Mouse (Mus musculus): ENCODE data around the gene Stx1b.

Gene Stx1b

DNA sequence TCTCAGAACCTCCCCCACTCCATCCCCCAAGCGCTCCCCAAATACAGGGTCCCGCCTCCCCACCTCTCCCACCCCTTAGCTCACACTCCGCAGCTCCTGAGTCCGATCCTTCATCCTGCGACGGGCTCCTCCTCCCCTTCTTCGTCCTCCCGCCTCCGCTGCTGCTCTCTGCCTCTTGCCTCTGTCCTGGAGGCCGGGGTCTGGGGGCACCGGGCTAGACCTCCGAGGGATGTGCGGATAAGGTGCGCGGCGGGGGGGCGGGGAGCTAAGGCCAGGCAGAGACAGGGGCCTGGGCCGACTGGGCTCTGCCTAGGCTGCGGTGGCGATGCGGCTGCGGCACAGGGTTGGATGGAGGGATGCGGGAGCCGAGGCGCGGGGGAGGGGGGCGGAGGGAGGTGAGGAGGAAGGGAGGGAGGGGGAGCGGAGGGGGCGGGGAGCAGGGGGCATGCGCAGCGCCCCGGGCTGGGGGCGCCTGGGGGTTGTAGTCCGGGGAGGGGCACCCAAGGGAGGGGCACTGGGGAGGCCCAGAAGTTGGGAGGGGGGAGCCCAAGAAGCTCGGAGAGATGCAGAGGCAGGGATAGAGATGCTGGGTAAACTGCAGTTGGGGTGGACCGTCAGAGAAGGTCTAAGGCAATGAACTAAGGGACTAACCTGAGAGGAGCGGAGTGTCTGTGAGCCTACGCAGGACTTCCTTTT, at the start of gene Stx1b, which contains the start of gene Stx4a:
Stx1b (minus strand) TSS at position 374 of the 696 bp plus-strand sequence.
Stx4a (plus strand) TSS at position 119 of the 696 bp plus-strand sequence.
- DNase-seq (ENCODE audit: low read depth) = no peak

DNA sequence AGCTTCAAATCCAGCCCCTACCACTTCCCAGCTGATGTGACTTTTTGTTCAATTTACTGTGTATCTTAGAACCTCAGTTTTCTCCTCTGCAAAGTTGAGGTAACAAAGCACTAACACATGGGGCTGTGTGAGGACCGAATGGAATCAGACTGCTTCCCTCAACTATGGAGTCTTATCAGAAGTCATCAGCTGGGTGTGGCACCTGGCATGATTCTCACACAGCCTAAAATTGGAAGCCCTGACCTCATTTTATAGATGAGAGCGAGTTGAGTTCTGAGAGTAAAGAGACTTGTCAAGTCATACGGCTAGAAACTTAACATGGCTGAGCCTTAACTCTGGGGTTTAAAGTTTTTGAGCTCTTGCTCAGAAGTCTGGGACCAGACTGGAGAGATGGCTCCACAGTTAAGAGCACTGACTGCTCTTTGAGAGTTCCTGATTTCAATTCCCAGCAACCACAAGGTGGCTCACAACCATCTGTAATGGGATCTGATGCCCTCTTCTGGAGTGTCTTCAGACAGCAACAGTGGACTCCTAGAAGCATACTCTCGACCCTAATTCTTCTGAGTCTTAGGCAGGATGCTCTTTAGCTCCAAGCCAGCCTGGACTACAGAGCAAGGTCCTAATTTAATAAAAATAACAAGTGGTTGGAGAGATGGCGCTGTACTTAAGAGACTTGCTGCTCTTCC, 45.9 kb upstream of the Stx1b start:
- DNase-seq (ENCODE audit: low read depth) = peak; percentile 31

DNA sequence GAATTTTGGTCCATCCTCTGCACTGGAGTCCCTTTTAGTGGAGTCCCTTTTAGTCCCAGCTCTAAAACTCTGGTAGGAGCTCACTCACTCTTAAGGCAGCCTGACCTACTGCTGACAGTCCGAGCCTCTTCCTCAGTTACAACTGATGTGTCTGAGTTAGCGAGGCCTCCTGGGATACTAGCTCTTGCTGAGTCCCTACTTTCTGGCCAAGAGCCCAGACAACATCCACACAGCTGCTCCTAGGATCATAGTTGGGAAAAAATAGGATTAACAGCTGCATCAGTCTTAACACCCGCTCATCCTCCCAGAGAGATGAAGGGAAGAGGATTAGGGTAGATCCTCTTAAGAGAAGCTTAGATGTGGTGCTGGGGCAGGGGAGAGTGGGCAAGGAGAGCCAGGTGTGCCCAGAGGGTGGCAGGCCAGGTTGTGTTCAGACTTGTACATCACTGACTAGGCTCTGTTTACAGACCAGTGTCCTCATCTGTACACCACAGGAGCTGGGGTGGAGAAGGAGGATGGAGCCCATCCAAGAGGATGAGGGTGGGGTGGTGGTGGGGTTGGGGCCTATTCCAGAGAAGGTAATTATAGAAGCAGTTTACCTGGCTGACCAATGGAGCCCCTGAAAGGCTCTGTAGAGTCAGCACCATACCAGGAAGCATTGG, 44.9 kb upstream of the Stx1b start:
- DNase-seq (ENCODE audit: low read depth) = no peak

DNA sequence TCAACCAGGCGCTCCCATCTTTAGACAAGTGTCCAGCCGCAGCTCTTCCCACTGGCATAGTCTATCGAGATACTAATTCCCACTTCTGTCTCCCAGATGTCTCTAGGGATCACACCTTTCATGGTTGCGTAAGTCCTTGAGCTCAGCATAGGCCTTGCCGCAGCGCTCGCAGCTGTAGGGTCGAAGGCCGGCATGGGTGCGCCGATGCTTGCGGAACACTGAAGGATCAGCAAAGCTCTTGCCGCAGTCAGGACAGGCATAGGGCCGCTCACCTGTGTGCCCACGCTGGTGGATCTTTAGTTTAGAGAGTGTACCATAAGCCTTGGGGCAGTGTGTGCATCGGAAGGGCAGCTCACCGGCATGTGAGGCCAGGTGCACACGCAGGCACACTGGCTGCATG, 43.3 kb upstream of the Stx1b start:
- no peak for DNase-seq (ENCODE audit: low read depth)

DNA sequence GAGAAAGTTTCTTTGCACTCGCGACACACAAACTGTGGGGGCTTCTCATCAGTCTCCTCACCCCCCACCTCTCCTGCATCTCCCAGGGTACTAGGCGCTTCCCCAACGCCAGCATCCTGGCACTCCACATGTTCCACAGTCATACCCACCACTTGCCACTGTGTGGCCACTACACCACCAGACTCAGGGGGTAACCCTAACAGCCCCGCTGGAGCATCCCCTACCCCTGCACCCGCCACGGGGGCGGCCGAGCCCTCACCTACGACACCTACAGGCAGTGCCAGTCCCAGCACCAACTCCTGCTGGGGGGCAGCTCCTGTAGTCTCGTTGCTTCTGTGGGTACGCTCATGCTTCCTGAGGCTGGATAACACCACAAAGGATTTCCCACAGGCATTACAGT, 42.1 kb upstream of the Stx1b start:
- no peak for DNase-seq (ENCODE audit: low read depth)

DNA sequence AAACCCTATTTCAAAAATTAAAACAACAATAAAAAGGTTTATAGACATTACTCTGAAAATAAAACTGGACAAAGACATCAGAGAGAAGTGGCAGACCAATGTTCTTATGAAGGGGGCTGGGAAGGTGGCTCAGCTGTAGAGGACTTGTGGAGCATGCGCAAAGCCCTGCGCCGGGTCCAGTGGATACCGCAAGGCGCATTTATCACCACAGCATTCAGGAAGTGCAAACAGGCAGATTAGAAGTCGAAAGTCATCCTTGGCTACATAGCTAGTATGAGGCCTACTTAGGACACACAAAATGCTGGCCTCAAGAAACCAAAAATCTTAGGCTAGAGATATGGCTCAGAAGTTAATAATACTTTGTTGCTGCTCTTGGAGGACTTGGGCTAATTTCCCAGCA, 33.9 kb upstream of the Stx1b start:
- no peak for DNase-seq (ENCODE audit: low read depth)

DNA sequence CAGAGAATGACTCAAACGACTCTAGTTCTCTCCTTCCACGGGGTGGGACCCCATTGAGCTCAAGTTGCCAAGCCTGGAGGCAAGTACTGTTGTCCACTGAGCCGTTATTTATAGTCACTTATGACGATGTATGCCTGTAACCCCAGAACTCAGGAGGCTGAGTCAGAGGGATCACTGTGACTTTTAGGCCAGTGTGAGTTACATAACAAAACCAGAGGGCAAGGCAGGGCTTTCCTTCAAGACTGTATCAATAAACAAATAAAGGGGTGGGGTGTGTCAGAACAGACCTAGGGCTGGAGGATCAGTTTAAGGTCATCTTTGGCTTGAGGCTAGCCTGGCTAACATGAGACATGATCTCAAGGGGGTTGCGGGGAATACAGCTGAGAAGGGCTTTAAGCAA, 26.6 kb upstream of the Stx1b start:
- no peak for DNase-seq (ENCODE audit: low read depth)

DNA sequence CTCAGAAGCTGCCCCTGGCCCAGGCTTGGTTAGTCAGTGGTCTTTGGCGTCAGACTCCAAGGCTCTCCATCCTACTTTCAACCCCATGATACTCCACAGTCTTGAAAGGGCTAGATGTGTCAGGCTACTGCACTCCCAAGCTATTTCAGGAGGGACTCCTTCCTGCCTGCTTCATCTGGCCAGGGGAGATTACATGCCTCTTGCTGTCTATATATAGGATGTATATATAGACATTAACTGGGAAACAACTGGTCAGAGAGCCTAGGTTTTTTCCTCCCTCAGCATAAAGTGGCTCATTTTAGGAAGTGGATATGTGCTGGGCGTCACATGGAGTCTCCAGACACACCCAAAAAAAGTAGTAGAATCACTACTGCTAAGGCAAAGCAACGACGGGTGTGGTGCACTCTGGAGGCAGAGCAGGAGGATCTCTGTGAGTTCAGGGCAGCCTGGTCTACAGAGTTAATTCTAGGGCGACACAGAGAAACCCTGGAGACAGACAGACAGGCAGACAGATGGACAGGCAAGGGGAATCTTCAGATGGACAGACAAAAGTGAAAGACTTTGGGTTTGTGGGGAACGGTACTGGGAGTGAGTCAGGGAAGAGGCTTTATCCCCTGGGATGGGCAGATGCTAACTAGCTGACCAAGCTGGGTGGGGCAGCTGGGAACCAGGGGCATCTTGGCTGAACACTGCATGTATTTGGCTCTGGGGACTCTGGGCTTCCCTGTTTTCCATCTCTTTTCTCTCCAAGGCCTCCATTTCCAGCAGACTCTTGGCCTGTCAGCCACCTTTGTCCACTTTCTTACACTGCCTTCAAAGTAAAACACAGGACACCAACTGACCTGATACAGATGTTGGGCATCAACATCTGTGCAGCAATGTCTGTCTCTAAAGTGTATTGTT, 25.9 kb upstream of the Stx1b start:
- no peak for DNase-seq (ENCODE audit: low read depth)

DNA sequence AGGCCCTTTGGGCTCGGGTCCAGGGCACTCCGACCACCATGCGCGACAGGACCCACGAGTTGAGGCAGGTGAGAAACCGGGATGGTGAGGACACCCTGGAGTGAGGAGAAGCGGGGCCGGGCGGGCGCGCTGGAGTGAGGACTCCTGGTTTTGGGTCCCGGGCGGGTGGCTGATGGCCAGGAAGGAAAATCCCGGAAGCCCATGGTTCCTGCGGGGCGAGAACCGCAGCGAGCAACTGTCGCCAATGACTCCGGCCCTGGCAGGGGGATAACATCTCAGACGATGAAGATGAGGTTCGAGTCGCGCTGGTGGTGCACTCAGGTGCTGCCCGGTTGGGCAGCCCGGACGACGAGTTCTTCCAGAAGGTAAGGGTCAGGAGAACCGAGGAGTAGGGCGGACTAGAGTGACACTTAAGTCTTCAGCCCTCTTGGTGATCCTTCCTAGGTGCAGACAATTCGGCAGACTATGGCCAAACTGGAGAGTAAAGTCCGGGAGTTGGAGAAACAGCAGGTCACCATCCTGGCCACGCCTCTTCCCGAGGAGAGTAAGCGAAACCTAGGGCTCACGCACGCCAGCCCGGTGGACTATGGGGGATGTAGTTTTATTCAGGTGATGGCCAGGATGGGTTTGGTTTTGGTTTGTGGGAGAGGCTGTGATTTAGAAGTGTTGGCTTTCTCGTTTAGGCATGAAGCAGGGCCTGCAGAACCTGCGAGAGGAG, 17.8 kb upstream of the Stx1b start:
- peak; percentile 94 for DNase-seq (ENCODE audit: low read depth)

DNA sequence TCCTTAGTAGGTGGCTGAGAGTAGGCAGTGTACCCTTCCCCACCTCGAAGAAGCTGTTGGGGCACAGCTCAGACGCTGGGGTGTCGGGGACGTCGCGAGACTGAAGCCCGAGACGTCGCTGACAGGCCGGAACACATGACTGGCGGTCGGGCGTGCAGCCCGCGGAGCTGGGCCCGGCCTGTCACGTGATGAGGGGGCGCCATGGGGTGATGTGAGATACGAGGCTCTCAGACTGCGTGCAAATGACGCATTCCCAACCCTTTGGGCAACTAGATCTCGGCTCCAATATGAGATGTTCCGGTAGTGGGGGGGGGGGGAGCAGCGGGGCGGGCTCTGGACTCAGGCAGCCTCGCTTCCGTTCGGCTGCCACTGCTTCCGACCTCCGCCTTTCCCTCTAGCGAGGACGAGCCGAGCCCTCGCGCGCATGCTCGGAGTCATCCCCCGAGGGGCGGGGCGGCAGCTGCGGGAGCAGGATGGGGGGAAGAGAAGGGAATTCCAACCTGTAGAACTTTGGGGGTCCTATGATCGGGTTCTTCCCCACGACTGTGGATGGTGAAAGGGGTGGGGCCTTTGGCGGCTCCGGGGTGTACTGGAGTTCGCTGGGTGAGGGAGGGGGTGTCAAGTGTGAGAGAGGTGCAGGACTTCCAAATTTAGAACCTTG, 17.1 kb upstream of the Stx1b start:
- DNase-seq (ENCODE audit: low read depth) = peak; percentile 94

DNA sequence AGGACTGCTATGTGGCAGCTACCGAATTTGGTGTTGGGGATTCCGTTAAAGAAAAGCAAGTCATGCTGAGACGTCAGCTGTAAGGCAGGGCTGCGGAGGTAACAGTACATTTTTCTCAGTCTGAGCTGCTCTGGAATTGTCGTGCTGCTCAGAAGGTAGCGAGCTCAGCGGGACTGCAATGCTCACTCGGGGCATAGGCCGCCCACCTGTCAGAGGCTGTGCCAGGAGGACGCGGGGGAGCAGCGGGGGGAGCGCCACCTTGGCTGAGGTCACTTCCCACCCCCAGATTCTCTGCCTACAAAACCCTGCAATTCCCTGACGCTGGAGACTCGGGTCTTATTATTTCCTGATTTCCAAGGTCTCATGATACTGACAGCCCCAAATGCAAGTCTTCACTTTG, 16.5 kb upstream of the Stx1b start:
- DNase-seq (ENCODE audit: low read depth) = no peak

DNA sequence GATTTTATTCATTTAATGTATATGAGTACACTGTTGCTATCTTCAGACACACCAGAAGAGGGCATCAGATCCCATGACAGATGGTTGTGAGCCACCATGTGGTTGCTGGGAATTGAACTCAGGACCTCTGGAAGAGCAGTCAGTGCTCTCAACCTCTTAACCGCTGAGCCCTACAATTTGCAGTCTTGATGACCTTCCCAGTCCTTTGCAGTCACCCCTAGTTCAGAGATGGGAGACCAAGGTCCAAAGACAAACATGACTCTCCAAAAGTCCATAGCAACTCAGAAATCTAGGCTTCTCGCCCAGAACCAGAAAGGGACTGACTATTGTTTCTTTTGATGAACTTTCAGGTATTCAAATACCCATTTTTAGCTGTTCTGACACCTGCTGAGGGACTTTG, 15.7 kb upstream of the Stx1b start:
- DNase-seq (ENCODE audit: low read depth) = peak; percentile 22

DNA sequence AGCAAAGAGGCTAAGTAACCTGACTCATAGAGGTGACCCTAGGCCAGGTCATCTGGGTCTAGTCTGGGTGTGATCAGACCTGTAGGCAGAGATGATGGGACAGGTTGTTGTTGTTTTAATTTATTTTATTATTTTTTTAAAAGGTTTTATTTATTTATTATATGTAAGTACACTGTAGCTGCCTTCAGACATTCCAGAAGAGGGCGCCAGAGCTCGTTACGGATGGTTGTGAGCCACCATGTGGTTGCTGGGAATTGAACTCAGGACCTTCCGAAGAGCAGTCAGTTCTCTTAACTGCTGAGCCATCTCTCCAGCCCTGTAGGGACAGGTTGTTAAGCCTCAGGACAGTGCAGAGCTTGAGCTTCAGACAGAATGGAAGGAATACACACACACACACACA, 13.5 kb upstream of the Stx1b start:
- DNase-seq (ENCODE audit: low read depth) = peak; percentile 25

DNA sequence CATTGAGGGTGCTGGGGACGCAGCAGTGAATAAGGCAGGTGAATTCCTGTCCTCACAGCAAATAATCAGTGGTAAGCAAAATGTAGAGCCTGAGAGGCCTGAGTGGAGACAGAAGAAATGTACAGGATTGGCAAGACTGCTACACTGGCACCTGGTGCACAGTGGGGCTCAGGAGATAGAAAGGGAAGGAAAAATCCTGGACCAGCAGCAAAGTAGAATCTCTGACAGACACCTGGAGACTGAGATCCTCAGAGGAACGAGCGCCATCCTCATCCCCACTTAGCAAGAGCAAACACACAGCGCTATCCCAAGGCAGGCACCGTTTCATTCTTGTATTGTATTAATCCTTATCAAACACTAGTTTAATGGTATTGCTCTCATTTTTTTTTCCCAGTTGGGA, 13.1 kb upstream of the Stx1b start:
- no peak for DNase-seq (ENCODE audit: low read depth)

DNA sequence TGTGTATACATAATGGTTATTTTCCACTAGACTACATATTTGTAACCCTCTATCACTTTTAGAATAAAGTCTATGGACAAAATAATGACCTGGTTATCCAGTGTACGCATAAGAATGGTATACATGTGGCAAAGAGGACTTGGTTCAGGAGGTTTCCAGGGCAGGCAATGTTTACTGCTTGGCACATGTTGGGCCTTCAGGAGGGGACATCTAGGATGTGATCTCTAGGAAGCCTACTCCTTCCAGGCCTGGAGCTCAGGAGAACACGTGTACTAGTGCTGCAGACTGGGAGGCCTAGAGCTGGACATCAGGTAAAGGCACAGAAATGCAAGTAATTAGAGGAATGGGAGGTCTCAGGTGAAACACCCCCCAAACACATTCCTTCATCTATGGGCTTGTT, 11.2 kb upstream of the Stx1b start:
- DNase-seq (ENCODE audit: low read depth) = no peak

DNA sequence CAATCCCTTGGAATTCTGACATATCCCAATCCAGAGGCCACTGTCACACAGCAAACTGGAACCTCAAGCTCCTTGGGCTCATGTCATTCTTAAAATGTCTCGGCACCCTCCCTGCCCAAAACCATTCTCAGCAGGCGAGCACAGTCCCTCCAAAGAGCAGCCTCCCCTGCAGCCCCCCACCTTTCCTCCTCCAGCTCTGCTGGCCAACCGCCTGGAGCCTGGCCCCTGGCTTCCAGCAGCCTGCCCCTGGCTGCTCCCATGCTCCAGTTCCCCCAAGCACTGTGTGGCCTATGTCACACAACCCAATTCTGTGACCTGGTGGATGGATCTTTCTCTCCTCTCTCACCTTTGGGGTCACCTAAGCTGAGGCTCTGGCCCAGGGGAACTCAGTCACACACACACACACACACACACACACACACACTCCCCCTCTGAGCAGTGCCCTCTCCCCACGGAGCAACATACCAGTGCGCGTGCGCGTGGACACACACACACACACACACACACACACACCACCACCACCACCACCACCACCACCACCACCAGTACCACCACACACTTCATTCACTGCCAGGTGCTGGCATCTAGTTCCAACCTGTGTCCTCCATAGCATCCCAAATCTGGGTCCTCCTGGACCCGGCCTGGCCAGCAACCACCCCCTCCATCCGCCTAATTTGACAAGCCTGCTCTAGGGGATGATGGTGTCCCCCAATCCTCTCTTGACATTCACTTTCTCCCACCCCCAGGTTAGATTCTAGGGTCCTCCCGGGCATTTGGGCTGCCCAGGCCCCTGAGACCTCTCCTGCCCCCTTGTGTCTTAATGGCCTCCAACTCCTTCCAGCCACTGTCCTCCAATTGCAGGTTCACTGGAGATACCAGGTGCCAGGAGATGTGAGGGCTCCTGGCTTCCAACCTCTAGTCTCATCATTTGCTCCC, 845 bp downstream of the Stx1b start:
- DNase-seq (ENCODE audit: low read depth) = no peak

DNA sequence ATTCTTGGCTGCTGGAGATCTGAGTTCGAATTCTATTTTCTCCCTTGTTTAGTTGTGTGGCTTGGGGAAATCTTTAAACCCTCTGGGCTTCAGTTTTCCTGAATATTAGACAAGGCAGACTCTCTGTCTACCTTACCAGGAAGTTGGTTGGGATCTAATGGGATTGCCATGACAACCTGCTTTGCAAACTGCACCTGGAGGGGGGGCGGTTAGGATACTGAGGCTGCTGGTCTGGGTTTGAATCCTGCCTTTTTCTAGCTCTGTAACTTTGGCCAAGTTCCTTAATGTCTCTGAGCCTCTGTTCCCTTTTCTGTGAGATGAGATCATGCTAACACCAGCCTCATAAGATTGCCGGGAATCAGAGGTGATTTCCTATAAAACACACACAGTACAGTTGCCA, 1.9 kb downstream of the Stx1b start:
- no peak for DNase-seq (ENCODE audit: low read depth)

DNA sequence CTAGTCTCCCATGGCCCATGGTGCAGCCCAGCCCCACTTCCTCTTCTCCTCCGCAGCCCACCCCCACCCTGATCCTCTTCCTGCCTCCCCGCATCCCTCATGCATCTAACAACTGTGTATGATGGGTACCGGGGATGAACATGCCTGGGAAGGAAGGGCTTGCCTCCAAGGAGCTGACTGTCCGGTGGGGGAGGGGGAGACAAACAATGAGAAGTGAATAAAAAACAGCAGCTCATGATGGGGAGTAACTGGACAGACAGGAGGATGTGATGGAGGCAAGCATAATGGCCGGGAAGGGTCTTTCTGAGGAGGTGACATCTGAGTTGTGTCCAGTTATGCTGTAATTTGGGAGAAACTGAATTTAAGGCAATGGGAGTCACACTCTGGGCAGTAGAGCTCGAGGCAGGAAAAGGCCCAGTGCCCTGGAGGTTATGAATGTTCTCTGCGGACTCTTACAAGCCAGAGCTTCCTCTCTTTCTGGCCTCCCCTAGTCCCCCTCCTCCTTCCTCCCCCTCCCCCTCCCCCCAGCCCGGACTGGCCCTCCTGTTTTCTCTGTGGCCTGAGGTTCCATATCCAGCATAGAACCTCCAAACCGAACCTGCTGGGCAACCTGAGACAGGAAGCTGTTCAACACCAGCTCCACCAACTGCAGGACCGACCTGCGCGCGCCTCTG, 3.4 kb downstream of the Stx1b start:
- no peak for DNase-seq (ENCODE audit: low read depth)

DNA sequence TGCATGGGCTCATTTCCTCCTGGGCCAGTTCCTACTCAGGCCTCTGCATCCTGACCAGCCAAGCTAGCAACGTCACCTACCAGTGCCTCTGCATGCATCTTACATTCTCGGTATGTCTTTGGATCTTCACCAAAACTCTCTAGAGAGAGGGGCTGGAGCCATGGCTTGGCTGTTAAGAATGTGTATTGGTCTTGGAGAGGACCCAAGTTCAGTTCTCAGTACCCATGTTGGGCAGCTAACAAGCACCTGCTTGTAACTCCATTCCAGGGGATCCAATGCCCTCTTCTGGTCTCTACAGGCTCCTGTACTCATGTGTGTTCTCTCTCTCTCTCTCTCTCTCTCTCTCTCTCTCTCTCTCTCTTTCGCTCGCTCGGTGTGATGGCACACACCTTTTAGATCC, 6.6 kb downstream of the Stx1b start:
- DNase-seq (ENCODE audit: low read depth) = no peak

Measured in induced T-regulatory cell, adult 2 months (primary cell).